Mouse (Mus musculus) CD4-positive helper T cell, adult 2 months (primary cell): ENCODE data around the gene Ms4a14.
A peak's percentile ranks its signal among the peaks of the same experiment; 100 is the strongest.
"Not testable (repeated sequence)": the region's sequence is repeated elsewhere in the genome, so short reads cannot be mapped to it uniquely, and the experiment has no call there.

Experiments used
- DNase-seq: peaks from one replicate; pipeline ENCODE4 v3.0.0-alpha.2; 2012; ENCODE audit warnings: low read depth, missing footprints, low spot score

The Ms4a14 gene

DNA sequence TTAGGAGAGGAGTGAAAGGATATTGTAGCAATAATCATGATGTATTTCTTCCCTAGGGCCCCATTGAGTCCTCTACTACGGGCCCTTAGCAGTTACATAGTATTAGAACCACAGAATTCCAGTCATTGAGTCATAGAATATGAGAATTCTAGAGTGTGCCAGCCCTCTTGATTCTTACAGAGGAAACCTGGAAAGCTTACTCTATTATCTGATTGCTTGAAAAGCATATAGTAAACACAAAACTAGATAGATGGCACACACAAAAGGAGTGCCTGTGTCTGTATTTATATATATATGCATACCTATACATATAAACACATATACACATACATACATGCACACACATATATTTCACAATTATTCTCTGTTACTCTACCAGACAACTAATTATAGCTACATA, at the start of gene Ms4a14:
Ms4a14 (minus strand) TSS at position 101 of the 400 bp plus-strand sequence.
- no peak for DNase-seq

DNA sequence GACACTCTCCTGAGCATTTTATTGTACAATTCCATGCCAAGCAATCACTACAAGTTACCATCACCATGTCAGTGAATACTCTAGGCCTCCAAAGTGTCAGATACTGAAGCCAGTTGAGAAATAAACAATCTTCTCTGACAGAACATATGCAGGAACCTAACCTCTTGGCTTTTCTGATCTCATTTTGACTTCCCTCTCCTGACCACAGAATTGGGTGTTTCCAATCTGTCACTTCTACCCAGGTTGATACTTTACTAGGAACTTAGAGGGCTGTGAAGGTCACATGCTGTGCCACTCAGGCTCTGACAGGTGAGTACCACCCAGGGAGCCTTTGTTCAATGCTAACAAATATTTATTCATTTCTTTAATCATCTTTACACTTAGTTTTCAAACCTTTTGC, 47.7 kb upstream of the Ms4a14 start:
- peak; percentile 87 for DNase-seq

DNA sequence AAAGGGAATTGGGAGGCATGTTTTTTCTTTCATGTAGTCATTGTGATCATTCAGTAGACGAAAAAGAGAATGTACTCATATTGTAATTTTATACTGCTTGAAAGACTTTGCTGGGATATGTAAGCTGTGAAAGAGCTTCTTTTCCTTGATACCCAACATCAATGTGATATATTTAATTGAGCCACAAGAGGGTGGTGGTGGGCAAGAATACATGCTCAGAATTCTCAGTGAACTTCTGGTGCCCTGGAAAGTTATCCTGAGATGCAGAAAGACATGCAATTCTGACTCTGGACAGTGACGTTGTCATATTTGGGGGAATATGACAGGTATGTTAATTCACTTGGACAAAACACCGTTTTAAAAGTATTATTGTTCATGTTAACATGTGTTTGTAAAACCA, 45.9 kb upstream of the Ms4a14 start:
- peak; percentile 65 for DNase-seq

DNA sequence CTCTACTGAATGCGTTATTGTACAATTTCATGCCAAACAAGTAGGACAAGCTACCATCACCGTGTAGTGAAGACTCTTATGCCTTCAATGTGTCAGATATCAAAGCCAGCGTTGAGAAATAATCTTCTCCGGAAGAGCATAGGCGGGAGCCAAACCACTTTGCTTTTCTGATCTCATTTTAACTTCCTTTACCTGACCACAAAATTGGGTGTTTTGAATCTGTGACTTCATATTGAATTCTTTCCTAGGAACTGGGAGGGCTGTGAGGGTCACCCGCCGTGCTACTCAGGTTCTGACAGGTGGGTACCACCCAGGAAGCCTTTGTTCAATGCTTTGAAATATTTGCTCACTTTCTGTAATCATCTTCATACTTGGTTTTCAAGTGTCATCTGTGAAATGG, 41.5 kb upstream of the Ms4a14 start:
- DNase-seq = peak; percentile 93

DNA sequence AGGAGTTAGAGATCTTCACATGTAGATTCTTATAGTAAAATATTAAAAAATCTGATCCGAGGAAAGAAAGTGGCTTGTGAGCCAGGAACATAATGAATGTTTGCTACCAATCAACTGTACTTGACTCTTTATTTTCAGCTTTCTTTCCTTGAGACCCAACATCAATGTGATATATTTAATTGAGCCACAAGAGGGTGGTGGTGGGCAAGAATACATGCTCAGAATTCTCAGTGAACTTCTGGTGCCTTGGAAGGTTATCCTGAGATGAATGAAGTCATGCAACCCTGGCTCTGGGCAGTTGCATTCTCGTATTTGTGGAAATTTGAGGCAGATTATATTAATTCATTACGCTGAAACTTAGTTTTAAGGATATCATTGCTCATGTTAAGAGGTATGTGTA, 37.6 kb upstream of the Ms4a14 start:
- DNase-seq = peak; percentile 61

DNA sequence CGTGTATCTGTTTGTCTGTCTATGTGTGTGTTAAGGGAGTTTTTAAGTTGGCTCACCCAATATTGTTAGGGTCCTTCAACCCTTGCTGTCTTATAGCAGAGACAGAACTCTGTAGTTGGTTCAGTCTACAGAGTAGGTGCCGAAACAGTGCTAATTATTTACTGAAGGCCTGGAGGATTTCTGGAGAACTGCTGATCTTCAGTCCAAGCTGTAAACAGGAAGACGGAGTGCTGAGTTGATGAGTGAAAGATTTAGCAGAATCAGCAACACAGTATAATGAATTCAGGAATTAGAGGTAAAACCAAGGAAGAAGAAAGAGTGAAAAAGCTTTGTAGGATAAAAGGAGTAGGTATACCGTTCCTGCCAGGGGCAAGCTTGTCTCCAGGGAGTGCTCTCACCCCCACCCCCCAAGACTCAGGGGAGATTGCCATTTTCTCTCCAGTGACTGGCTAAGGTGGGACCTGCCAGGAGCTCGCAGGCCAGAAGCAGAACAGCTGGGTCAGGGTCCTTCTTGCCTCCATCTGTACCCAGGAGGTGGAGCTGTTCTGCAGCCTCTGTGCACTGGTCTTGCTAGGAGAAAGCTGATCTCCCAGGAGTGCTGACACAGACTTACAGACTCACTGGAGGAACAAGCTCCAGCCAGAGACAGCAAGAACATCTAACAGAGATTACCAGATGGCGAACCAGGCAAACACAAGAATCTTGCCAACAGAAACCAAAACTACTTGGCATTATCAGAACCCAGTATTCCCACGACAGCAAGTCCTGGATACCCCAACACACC, 35.6 kb upstream of the Ms4a14 start:
- DNase-seq = no peak

DNA sequence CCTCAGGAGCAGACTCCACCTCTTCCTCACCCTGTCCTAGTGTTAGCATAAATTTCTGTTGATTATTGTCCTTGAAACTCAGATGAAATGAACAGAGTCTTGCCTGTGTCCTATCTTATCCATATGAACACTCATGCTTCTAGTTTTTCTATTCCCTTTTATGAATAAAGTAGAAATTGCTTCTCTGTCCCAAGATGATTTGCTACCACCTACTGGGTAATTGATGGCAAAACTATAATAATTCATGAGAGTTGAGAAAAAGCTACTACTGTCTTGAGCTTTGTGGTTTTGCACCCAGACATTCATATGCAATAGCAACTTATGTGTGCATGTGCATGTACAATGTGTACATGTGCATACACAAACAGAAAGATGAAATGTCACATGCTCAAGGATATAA, 29.7 kb upstream of the Ms4a14 start:
- DNase-seq = no peak

DNA sequence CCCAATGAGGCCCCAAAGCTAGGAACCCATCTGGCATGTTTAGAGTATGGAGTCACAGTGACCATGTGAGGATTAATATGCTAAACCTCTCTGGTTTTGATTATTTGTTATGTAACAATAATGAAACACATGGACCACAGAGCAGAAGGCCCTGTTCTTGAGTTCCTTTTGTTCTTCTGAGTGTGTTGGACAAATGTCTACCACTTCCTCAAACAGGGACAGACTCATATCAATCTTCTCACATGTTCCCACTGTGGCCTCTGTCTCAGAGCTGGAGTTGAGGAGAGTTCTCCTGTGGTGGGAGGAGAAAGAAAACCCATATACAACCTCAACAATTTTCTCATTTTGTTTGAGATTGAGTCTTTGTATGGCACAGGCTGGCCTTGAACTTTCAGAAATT, 28.9 kb upstream of the Ms4a14 start:
- no peak for DNase-seq

DNA sequence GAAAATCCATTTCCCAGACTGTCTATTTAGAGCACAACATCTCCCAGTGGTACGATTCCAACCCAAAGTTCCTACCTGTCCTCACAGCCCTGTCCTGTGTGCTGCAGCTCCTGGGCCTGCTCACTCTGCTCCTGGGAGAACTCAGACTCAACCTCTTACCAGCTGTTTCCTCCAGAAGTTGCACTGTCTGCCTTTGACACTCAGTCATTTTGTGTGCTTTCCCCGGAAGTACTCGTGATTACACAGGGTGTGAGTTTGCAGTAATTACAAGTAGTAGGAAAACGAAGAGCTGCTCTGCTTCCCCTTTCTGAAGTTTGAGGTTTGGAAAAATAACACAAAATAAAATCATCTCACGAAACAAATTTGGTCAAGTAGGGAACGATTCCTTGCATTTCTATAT, 21.7 kb upstream of the Ms4a14 start, which contains the start of gene Ms4a7:
Ms4a7 (minus strand) TSS at position 215 of the 400 bp plus-strand sequence.
- no peak for DNase-seq

DNA sequence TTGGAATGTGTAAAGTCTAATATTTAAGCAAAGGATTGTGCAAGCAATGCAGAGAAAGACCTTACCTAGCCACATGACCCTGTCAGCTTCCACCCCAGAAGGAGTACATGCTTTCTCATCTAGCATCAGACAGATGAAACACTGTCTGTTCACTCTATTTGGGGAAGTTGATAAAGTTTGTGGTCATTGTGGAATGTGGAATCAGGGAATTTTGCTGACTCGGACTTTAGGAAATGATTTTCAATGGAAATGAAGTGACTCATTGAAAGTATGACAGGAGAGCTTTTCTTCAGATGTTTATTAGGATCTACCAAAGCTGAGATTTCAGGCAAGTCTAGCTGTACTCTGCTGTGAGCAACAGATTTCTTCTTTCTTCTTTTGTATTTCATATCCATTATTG, 6.9 kb upstream of the Ms4a14 start:
- no peak for DNase-seq

DNA sequence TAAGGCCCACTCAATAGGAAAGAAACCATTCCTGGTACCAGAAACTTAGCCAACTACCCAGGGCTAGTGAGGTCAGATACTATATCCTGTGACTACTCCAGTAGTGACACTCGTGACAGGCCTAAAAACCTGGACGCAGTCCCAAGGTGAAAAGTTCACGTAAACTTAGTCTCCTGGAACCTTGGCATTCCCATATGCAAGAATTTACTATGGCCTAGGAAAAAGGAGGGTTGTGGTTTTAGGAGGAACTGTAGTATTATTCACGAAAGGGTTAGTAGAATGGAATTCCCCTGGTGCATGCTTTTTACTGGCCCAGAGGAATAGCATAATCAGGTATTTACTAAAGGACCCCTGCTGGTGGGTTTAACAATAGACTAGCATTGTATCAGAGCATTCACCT, 2.5 kb upstream of the Ms4a14 start:
- DNase-seq = no peak

DNA sequence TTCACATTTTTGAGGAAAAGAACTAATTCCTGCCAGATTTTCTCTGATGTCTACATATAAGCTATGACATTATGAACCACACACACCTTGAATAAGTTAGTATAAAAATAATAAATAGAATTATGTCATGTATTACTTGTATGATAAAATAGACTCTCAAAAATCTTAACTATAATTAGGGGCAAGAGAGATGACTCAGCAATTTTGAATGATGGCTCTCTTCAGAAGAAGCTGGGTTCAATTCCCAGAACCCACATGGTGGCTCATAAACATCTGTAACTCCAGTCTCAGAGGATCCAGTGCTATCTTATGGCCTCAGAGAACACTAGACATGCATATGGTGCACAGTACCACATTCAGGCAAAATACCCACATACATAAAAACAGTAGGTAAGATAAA, 5.4 kb downstream of the Ms4a14 start:
- DNase-seq = no peak

DNA sequence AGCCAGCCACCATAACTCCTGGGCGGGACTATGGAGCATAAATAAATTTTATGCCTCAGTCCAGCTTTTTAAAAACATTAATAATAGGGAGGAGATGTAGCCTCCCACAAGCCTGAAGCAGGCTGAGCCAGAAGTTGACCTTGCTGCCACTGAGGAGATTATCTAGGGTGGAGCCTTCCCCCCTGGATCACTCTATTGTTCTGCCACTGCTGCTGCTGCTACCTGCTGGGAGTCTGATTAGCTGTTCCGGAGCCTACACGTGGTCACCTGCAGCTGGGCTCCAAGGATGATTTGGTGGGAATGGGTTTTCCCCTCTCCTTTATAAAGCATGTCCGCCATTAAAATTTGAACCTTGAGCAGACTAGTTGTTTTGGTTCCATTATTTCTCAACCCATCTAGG, 14.7 kb downstream of the Ms4a14 start:
- DNase-seq = not testable (repeated sequence)

DNA sequence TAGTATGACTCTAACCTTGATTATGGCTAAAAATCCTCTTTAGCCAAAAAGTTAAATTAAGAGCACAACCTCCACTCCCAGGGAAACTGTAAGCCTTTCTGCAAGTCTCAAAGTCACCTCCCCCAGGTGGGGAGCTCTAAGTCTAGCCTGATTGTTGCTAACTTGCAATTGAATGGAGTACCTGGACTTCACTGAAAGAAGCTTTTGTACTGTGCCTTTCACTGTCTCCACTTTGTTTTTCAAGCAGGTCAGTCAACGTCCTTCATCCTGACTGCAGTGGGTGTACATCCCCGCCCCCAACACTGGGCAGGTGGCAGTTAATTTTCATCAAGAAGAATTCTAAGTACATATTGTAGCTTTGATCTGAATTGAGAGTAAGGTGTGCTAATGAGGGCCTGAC, 15.3 kb downstream of the Ms4a14 start:
- DNase-seq = no peak

DNA sequence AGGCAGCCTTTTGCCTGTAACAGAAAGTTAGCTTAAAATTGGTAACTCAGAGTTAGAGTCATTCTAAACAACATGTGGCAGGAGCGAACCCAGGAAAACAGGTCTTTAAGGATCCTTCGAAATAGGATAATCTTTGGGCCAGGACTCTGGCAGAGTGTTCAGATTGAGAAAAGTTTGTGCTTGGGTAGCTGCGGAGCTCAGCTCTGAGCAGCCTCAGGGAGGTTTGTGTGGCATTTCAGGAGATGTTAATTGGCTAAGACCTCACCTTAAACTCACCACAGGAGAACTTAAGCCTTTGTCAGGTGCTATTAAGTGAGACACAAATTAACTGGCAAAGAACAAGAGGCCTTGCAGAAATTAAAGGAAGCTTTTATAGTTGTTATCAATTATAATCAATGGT, 20.6 kb downstream of the Ms4a14 start:
- not testable (repeated sequence) for DNase-seq

DNA sequence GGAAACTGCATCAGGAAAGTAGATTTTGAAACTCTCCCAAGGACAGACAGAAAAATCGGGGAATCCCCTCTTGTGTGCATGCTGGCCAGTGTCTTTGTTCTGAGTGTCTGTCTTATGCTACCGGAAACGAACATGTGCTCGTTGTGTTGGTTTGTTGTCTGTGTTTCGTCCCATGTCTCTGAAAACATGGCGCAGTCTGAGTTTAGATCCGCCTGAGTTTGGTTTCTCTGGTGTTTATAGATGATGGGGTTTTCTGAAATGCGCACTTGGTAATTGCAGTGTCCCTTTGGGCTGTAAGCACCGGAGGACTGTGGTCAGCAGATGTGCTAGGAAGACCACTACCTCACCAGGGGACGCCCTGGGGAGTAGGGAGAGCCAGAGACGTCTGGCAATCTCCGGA, 21.3 kb downstream of the Ms4a14 start:
- peak; percentile 50 for DNase-seq

DNA sequence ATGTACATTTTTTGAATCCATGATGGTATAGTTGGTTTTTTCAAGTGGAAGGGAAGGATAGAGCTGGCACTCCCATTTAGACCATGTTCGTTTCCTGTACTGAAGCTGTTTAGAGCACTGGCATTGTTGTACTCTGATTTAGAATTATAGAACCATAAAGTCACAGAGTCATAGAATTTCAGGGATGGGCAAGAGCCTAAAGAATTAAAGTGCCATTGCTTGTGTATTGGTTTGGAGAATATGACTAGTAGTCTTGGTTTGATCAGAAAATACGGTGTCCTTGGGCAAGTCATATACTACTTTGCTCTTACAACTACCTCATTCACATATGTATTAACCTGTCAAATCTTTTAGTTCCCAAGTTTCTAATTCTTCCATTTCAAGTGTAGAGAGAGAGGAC, 30.5 kb downstream of the Ms4a14 start, which contains the start of gene Ms4a5:
Ms4a5 (minus strand) TSS at position 101 of the 400 bp plus-strand sequence.
- DNase-seq = no peak

DNA sequence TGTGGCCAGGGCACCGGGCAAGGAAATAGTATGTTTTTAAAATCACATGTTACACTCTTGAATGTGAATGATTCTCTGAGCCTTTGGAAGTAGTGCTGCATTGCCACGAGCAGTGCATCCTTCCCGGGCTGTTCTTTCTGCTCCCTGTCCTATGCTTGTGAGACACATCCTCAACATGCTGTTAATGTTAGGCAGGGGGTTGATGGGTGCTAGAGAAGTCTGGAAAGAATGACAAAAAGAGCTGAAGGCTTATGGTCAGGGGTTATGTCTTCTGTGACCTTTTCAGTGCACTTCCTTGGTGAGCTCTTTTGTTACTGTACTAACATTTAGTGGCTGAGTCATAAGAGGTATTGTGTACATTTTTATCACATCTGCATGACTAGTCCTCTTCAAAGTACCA, 34.0 kb downstream of the Ms4a14 start:
- DNase-seq = no peak

DNA sequence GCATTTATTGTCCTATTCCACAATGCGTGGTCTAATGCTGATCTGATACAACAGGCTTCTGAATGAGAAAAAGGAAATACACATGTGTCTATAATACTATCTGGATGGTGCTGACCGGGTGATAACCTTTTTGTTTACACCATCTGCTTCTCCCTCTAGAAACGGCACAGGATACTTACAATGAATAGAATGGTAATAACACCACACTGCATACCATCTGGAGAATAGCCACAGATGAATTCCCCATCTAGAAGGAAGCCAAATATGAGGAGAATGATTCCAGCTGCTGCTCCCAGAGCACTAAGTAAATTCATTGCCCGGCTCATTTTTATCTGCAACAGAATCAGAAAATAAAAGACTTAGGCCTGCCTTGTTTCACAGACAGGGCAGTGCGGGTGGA, 37.8 kb downstream of the Ms4a14 start:
- DNase-seq = no peak

DNA sequence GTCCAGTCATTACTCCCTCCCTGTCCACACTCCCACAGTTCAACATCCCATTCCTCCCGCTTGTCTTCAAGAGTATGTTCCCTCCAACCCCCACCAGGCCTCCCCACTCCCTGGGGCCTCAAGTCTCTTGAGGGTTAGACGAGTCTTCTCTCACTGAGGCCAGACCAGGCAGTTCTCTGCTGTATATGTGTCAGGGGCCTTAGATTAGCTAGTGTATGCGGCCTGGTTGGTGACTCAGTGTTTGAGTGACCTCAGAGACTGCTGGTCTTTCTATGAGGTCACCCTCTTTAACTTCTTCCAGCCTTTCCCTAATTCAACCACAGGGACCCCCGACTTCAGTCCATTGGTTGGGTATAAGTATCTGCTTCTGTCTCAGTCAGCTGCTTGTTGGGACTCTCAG, 47.3 kb downstream of the Ms4a14 start:
- no peak for DNase-seq

DNA sequence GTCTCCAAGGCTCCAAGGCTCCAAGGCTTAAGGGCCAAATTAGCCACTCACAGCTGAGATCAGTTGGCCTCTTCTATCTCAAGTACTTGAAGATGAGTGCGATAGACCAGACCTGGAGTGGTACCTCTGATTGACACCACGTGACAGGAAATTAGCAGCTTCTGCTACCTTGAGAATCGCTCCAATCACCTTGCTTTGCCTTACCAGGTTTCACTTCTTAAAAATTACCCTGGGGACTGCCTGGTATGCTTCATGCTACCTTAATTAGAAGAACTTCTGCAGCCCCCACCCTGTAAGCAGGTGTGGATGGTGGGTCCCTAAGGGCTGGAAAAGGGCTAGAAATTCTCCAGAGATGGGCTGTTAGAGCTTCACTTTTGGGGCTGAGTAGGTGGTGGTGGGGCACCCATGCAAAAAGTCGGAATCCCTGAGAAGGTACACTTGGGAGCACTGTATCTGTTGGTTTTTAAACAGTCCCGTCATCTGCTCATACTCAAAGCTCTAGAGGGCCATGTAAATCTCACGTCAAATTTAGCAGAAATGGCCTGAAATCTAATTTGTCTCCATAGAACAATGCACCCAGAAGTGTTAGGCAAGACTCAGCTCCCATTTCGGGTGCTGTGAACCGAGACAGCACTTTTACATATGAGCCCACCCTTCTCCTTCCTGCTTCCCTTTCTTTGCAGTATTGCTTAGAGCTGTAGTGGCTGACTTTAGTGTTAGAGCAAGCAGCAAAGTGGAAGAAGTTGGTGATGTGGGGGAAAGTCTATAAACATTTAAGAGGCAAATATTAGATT, 48.0 kb downstream of the Ms4a14 start, which contains the start of gene Ms4a1:
Ms4a1 (minus strand) TSS at position 190 of the 794 bp plus-strand sequence.
- DNase-seq = no peak

DNA sequence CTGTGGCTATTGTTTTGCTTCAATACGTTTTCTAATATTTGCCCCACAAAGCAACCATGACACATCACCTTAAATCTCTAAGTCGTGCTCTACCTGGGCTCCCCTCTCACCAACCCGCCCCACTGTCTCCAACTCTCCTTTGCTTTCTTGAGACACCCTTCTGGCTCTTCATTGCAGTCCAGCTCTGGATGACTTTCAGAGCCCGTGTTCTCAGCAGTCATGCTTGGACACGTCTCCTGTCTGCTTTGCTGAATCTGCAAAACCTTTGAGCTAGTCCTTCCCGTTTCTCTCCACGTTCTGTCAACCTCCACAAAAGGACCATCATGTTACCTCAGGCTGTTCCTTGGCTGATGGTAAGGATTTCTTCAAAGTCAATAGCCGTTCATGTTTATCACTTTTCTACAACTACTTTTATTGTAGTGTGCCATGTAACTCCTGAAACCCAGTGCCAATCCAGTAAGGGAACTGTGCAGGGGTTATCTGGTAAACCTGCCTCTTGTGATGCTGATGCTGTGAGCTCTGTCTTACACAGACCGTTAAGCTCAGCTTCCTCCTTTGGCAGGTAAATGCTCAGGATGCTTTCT, 49.6 kb downstream of the Ms4a14 start:
- DNase-seq = no peak
